8 mouse cellular contexts compared by ENCODE assay signal in genomic region chr2:31258609-31259366, GRCm38 (mm10). TPM values are rescaled to one million over a fixed set of nuclear protein-coding genes. Genes with fewer than 3 reads are reported as not detected.
A peak's percentile ranks its signal among the peaks of the same experiment; 100 is the strongest.
DNase-seq lines count a peak whose midpoint lies in the region; ATAC-seq and TF ChIP-seq lines count a peak whose summit lies in the region.

No protein-coding gene starts in this region.

- ATAC-seq in hindbrain, embryonic 11.5 days (ENCODE audit: low FRiP score) = peak; percentile 52; the same call in 1 of the 2 replicates
- peak; percentile 73 for ATAC-seq in lung, postnatal 0 days

- H3K9ac ChIP-seq in hindbrain, embryonic 11.5 days (ENCODE audit: low read depth, low read length) = peak overlapping the region; percentile 34; the same call in 1 of the 2 replicates
- H3K9ac ChIP-seq in lung, postnatal 0 days (replicated peaks; ENCODE audit: low read depth) = 0 out of 2 replicates have a peak overlapping the region, but pooled peaks have one; percentile 19

- peak overlapping the region; percentile 51 for H3K4me2 ChIP-seq in hindbrain, embryonic 11.5 days (replicated peaks; ENCODE audit: low read depth, low read length)
- H3K4me2 ChIP-seq in lung, postnatal 0 days (replicated peaks; ENCODE audit: low read depth, low read length) = peak overlapping the region; percentile 74

- WGBS in cerebellum, adult 2 months = 3% methylated on average over 22 of the region's 22 CpGs
- WGBS in hindbrain, embryonic 11.5 days = 14% methylated on average over 22 of the region's 22 CpGs
- WGBS in lung, postnatal 0 days = 15% methylated on average over 22 of the region's 22 CpGs

- TF ChIP-seq POLR2A in cerebellum, adult 2 months (IDR thresholded peaks at IDR 0.05; ENCODE audit: borderline replicate concordance, insufficient read depth, low read length) = peak; percentile 72; the same call in 1 of the 2 replicates

- TF ChIP-seq EP300 in lung, postnatal 0 days (IDR thresholded peaks at IDR 0.05) = no peak

- H3K27me3 ChIP-seq in cerebellum, adult 2 months (ENCODE audit: control insufficient read depth, insufficient read depth, low read length) = no peaks in the 10 kb centered on the region
- H3K27me3 ChIP-seq in hindbrain, embryonic 11.5 days (ENCODE audit: control insufficient read depth, insufficient read depth, low read length) = no peaks in the 10 kb centered on the region
- H3K27me3 ChIP-seq in lung, postnatal 0 days (replicated peaks; ENCODE audit: insufficient read depth, low read length) = no peaks in the 10 kb centered on the region

- H3K36me3 ChIP-seq in hindbrain, embryonic 11.5 days (ENCODE audit: control insufficient read depth, insufficient read depth, low read length) = no peaks in the 10 kb centered on the region
- no peaks in the 10 kb centered on the region for H3K36me3 ChIP-seq in lung, postnatal 0 days (ENCODE audit: insufficient read depth, low read length)

- peak overlapping the region; percentile 69 for H3K4me3 ChIP-seq in cerebellum, adult 2 months (replicated peaks; ENCODE audit: insufficient read depth, low read depth, low read length)
- H3K4me3 ChIP-seq in hindbrain, embryonic 11.5 days (ENCODE audit: low read depth, low read length) = peak overlapping the region; percentile 33
- peak overlapping the region; percentile 45 for H3K4me3 ChIP-seq in lung, postnatal 0 days (ENCODE audit: low read depth, low read length)

- no peaks in the 10 kb centered on the region for H3K9me3 ChIP-seq in hindbrain, embryonic 11.5 days (ENCODE audit: control insufficient read depth, low read length)
- H3K9me3 ChIP-seq in lung, postnatal 0 days (ENCODE audit: low read length) = no peaks in the 10 kb centered on the region

- H3K4me1 ChIP-seq in cerebellum, adult 2 months (ENCODE audit: control insufficient read depth, insufficient read depth, low read length) = peaks cover 85% of the 10 kb centered on the region
- peaks cover 26% of the 10 kb centered on the region for H3K4me1 ChIP-seq in hindbrain, embryonic 11.5 days (replicated peaks; ENCODE audit: control insufficient read depth, insufficient read depth, low read length)
- peaks cover 14% of the 10 kb centered on the region; the same call in 1 of the 2 replicates for H3K4me1 ChIP-seq in lung, postnatal 0 days (ENCODE audit: insufficient read depth, low read depth, low read length)

- TF ChIP-seq CTCF in cerebellum, adult 2 months (IDR thresholded peaks at IDR 0.05; ENCODE audit: borderline replicate concordance, insufficient read depth, low read depth, low read length) = no peak
- no peak for TF ChIP-seq CTCF in lung, postnatal 0 days (IDR thresholded peaks at IDR 0.05)

- DNase-seq in MN1 (ENCODE audit: low spot score) = peak; percentile 46
- DNase-seq in cerebellum, adult 2 months = peak; percentile 88
- DNase-seq in frontal cortex, postnatal 10 days (ENCODE audit: low spot score in 2 of 2) = peak; percentile 75 to 81
- DNase-seq in hindbrain, embryonic 11.5 days (ENCODE audit: low spot score) = peak; percentile 68
- DNase-seq in layer of hippocampus, postnatal 10 days (ENCODE audit: low spot score in 2 of 2) = peak; percentile 65 to 70
- peak; percentile 85 for DNase-seq in lung, postnatal 0 days (ENCODE audit: low spot score)
- DNase-seq in ovary, postnatal 10 days (ENCODE audit: low spot score) = peak; percentile 48
- peak; percentile 69 for DNase-seq in thymus, postnatal 14 days

- peak overlapping the region; percentile 75 for H3K27ac ChIP-seq in cerebellum, adult 2 months (ENCODE audit: insufficient read depth, low read length)
- H3K27ac ChIP-seq in hindbrain, embryonic 11.5 days (ENCODE audit: low read depth, low read length) = no peak overlapping the region
- H3K27ac ChIP-seq in lung, postnatal 0 days (ENCODE audit: low read length) = no peak overlapping the region

RNA-seq across cellular contexts. Expression of gene Ncs1, which starts 13.2 kb away (rescaled TPM):
- 118 and 126 TPM in 2 replicates for polyA plus RNA-seq in cerebellum, adult 2 months (2012; rRNA removed)
- polyA plus RNA-seq in hindbrain, embryonic 11.5 days (2014; fragmentation: Nextera tagmentation; extraction: Ambion mirVana) = 70.5 and 76.5 TPM in 2 replicates
- total RNA-seq in layer of hippocampus, postnatal 10 days (2021) = 100 to 1,000 TPM; 149 to 150 TPM
- polyA plus RNA-seq in lung, postnatal 0 days (2015; fragmentation: Nextera tagmentation; extraction: Ambion mirVana) = 3.8 and 4.7 TPM in 2 replicates

RNA-seq across cellular contexts. Expression of gene Hmcn2, which starts 55.4 kb away (rescaled TPM):
- polyA plus RNA-seq in cerebellum, adult 2 months (2012; rRNA removed) = 0.59 and 0.63 TPM in 2 replicates
- polyA plus RNA-seq in hindbrain, embryonic 11.5 days (2014; fragmentation: Nextera tagmentation; extraction: Ambion mirVana) = 0.08 TPM in 1 of 2 replicates, not detected in the other
- total RNA-seq in layer of hippocampus, postnatal 10 days (2021) = under 1 TPM; 0.27 to 0.56 TPM
- 1.1 and 1.3 TPM in 2 replicates for polyA plus RNA-seq in lung, postnatal 0 days (2015; fragmentation: Nextera tagmentation; extraction: Ambion mirVana)

Comparison
In these comparisons a context has a peak if more than half of its experiments do, and no peak if none do; other contexts are left out.
1. RNA of gene Ncs1, which starts 13.2 kb away (polyA plus RNA-seq): 118 to 126 TPM in cerebellum, adult 2 months and 70.5 to 76.5 TPM in hindbrain, embryonic 11.5 days; 3.8 to 4.7 TPM in lung, postnatal 0 days; every median in the first group is over 10 times any median in the second.
2. Peak in every context shown above with its lines, with median percentiles within 50 percentile points of each other: DNase-seq and H3K4me3 ChIP-seq.